Mouse (Mus musculus) cerebellum, postnatal 36 days (tissue): ENCODE measurements around the gene Trap1.
"Not testable (repeated sequence)": the region's sequence is repeated elsewhere in the genome, so short reads cannot be mapped to it uniquely, and the experiment has no call there.

Source experiments
- DNase-seq, 2 experiments: peaks; one replicate each; pipeline ENCODE4 v3.0.0; 2021 to 2022; ENCODE audit warnings: mixed read lengths in 2 of 2

Gene Trap1

DNA sequence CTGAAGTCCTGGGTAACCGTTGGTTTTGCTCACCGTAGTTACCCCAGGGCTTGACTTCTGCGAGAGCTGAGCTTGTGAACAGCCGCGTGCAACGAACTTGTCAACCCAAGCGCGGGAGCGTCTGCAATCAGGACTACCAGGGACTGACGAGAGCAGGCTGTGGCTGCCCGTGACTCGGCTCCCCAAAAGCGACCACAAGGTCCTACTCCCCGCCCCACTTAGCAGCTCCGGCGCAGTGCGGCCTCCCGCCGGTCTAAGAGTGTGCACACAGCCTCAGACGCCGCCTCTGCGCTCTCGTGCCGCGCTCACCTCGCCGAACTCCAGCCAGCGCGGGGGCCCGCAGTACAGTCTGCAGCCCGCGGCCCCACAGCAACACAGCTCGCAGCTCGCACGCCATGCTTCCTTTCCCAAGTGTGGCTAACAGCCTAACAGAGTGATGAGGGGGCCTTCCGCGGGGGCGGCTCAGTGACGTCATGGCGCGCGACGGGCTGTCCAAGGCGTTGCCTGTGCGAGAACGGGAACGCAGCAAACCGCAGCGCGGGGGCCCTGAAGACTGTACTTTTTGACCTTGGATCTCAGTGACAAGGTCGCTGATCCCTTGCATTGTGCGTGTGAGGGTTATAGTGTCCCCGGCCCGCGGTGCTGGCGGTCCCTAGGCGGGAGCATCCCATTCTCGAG is at the start of gene Trap1:
Trap1 (minus strand) TSS at position 444 of the 678 bp plus-strand sequence.
- peak; percentile 93 to 97 for DNase-seq

DNA sequence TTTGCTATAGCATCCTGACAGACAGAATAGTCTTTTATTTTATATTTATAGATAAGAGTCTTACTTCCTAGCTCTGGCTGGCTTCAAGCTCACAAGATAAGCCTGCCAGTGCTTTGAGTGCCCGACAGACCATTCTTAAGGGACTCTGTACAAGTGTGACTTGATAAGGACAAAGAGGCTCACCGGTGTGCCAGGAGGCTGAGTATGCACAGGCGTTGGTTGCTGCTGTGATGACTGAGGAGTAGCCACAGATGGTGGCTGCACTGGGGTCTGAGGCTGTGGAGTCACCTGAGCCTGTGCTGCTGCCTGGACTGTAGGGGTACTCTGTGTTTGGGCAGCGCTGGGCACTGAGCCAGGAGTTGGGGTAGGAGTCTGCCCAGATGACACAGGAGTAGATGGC is 39.4 kb upstream of the Trap1 start:
- peak in 1 of 2 experiments; percentile 12 for DNase-seq

DNA sequence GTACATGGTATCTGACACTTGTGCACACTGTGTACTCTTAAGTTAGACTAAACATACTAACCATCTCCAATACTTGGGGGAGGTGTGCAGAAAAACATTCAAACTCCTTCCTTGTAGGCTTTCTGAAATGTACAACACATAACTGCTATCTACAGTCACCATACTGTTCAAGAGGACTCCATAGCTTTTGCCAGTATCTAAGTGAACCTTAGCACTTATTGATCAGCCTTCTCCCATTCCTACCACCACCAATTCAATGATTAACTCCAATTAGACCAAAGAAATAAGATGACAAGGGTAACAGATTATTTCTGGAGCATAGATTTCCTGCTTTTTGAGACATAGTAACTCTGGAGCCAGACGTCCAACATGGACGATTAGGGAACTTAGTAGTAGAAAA is 22.7 kb upstream of the Trap1 start:
- no peak for DNase-seq

DNA sequence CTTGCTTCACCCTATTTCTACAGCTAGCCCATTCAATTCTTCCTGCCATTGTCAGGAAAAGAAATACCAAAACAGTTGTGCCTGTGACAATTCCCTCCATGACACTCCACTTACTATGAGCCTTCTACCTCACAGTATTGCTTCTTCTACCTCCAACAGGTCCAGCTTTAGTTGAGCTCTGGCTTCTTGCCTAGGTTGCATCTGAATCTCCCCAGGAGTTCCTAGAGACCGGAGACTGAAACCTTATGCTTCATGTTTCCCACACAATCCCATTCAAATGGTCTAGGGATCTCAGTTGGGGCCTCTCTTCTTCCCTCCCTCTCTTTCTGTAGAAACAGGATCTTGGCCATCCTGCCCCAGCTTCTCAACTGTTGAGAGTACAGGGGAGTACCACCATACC is 19.9 kb upstream of the Trap1 start:
- no peak for DNase-seq

DNA sequence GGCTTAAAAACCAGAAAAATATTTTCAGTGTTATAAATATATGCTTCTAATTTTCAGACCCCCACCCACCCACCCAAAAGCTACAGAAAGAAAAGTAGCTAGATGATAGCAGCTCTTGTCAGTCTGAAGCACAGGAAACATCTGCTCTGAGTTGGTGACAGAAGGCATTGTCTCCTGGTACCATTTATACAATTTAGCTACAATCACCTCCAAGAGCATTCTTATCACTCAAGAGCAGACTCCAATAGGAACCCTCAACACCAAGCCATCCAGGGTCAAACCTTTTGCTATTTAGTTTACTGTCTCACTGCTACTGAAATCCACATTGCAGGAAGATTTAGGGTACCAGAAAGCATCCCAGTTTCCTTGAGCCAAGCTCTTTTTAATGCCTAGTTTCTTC is 19.3 kb upstream of the Trap1 start:
- DNase-seq, result no peak

DNA sequence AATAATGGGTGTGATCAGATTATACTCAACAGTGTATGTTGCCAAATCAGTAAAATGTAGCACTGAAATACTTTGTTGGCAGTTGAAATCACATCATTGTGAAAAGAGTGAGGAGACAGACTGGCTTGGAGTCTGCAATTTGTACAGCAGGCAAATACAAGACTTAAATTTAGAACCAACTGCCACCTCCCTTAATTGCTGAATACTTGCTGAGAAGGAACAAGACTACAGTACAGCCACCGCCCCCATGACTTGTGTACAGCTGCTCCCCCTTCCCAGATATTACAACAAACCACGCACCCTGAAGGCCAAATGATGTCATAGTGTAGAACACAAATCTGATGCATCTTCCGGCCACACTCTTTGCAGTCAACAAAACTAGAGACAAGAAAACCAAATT is 18.5 kb upstream of the Trap1 start:
- no peak for DNase-seq

DNA sequence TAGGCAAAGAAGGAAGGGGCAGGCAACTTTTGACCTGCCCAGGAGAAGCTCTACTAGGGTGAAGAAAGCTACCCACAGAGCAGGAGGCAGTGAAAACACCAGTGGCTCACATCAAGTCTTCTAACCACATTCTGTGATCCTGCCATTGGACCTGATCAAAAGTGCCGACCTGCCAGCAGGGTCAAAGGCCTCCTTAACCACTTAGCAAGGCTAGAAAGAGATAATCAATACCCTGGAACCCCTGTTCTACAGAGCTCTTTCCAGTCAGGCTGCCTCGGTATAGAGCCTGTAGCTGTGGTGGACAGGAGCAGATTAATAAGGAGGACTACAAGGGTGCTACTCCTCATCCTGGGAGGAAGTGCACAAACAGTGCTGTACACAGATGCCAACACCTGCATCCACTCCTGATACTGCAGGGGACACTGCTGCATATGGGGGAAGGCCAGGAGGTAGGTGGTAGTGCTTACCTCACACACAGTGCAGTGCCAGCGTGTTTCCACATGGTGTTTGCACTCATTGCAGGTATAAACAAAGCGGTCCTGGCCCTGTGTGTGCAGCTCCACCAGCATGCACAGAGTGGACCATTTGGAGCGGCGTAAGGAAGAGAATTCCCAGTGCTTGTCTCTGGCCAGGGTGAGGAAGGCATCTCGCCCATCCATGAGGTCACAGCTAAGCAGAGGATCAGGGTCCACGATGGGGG is 9.7 kb upstream of the Trap1 start:
- no peak for DNase-seq

DNA sequence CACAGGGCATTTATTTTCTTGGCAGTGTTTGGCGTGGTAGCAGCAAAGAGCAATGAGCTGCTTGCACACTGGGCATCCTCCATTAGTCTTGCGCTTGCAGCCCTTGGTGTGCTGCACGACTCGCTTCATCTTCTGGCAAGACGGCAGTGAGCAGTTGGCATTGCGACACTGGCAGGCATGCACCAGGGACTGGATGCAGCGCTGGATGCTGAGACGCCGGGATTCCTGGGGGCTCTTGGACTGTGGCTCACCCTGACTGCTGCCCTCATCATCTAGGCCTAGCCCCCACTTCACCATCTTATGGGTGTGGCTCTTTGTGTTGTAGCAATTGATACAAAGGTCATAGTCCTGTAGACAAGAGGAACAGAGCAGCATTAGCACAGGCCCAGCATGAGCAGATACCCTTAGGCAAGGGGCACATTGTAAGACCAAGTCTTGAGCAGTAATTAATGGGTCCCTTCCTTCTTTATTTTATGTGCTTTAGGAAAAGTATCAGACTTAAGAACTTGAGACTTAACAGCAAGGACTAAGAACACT is 8.3 kb upstream of the Trap1 start:
- DNase-seq, result no peak

DNA sequence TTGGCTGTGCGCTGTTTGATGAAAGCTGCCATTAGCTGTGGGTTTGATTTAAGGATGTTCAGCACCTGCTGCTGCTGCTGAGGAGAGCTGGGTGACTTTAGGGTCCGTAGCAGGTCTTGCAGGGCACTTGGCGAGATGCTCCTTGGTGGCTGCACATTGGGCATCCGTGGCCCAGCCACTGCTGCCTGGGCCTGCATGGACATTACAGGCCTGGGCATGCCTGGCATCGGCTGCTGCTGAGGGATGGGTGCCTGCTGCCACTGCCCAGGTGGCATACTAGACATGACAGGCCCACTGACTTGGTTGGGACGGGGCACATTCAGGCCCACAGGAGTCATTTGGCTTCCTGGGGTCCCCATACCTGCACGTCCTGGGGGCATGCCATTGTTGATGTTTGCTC is 7.4 kb upstream of the Trap1 start:
- DNase-seq, result no peak

DNA sequence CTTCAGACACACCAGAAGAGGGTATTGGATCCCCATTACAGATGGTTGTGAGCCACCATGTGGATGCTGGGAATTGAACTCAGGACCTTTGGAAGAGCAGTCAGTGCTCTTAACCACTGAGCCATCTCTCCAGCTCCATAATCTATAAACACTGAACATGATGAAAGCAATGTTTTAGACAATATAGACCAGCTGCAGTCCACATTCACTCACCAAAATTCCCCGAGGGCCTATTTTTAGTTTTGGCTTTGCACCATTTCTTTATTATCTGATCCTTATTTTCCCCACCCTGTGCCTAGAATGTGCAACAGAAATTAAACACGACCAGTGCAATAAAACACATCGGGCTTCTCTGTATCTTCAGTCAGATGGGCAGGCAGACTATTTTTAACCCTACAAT is 2.8 kb upstream of the Trap1 start:
- DNase-seq, result not testable (repeated sequence)

DNA sequence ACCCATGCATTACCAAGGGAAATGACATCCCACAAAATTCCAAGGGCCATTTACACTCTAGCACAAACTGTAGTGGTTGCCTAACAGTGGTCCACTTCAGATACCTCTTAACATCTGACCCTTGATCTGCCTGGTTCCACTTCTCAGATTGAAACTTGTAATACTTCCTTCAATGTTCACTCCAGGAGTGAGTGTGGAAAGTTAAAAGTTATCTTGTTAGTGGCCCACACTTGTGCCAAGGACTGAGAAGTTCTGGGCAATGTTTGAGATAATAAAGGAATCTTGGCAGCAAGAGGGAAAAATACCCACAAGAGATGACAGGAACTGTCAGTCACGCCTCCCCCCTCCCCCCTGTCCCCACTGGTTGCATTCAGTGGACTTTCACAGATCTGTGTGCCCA is 2.0 kb upstream of the Trap1 start:
- DNase-seq, result no peak

DNA sequence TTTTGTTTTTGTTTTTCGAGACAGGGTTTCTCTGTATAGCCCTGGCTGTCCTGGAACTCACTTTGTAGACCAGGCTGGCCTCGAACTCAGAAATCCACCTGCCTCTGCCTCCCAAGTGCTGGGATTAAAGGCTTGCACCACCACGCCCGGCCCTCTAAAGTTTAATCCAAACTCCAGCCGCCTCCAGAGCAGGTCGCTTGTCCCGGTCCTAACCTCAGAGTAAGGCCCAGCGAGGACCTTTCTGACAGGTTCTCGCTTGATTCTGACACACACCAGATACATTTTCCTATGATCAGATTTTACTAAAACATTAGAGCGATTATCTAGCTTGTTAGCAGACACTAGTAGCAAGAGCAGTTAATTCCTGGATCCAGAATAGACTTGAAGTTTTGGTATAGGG is 675 bp upstream of the Trap1 start:
- DNase-seq, result peak in 1 of 2 experiments; percentile 23

DNA sequence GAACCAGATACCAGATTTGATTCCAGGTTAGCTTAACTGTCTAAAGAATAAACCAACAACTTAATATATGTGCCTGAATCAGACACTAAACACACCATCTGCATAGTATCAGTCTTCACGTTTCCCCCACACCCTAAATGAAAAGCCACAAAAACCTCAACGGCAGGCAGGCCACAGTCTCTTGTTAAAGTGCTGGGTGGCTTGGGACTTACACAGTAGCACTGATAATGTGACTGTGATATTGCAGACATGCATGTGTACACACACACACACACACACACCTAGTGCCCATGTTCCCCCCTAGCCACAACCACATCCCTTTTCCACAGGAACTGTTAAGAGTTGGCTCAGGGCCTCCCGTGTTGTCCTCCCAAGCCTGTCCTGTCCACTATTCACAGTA is 2.8 kb downstream of the Trap1 start:
- no peak for DNase-seq

DNA sequence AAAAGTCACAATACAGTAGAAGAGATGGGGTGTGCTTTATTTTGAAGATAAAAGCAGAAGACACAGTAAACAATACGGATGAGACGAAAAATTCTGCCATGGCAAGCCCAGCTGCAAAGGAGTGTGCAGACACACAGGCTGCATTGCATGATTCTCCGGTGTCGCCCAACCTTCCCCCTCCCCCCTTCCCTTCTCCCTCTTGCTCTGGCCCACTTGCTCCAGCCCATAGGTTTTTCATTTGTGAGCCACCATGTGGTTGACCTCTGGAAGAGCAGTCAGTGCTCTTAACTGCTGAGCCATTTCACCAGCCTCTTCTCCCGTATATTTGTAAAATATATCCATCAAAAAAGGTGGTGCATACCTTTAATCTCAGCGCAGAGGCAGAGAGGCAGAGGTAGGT is 3.3 kb downstream of the Trap1 start:
- DNase-seq, result no peak

DNA sequence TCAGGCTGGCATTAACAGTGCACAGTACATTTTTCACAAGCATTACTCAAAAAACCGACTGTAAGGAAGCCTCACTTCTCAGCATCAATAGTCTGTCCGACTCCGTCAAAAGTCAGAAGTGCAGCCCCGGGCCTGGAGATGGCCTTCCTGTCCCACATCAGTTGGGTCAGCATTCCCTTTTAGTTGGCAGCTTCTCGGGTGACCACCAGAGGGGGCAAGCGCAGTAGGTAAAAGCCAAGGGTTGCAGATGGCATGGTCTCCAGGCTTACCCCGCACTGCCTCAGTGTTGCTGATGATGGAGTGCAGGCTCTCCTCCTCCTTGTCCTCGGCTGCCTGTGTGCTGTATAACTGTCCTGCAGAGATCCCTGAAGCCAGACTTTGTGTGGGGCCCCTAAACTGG is 9.0 kb downstream of the Trap1 start:
- peak; percentile 48 to 55 for DNase-seq

DNA sequence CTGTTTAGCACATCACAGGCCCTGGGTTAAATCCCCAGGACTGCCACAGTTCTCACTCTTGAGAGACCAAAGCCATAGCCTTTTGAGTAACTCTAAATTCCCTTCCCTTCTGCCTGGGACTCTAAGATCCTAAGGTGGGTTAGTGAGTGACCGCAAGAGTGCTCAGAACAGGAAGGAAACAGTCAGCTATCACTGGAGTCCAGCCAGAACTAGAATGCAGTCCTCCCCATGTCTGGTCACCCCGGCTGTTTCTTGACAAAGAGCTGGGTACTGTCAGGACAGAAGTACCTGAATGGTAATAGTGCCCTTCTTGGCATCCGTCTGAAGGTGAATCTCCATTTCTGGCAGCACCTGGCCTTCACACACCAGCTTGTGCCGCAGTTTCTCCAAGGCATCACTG is 12.7 kb downstream of the Trap1 start:
- DNase-seq, result no peak

DNA sequence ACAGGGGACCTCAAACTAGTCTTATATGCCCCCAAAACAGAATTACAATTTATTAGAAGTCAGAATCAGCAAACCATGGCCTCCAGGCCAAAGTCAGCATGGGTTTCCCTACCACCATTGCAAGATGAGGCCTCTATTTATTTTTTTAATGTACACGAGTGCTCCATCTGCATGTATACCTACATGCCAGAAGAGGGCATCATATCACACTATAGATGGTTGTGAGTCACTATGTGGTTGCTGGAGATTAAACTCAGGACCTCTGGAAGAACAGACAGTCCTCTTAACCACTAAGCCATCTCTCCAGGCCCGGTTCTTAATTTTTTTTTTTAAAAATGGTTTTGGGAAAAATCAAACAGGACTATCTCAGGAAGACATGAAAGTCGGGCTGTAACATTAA is 23.8 kb downstream of the Trap1 start:
- DNase-seq, result no peak

DNA sequence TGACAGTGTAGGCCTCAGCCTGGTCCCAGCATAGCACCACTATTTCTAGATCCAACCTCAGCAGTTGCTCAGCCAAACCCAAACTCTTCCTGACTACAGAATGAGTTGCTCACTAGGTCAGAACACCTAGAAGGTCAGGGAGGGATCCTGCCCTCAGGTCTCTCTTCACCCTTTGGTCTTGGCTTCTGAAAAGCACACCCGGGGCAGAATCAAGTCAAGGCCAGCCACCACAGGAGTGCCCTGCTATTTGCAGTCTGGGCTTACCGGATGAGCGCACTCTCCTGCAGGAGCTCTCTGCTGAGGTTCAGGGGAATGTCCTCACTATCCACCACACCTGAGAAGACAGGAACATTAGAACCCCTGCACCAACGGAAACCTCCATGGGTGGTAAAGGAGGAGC is 25.0 kb downstream of the Trap1 start:
- no peak for DNase-seq

DNA sequence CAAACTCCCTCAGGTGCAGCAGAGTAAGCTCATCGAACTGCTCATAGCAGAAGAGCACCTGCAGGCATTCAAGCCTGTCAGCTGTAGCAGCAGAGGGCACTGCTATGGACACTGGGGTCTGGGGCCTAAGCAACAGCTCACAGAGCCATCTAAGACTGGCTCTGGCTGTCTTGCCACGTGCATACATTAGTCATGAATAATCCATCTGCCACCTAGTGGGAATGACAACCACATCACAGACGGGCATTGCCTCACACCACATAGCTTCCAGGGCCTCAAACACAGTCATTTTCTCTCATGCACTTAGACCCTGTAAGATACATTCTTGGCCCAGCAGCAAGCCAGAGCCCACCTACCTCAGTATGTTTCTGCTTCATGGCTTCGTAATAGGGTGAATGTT is 32.1 kb downstream of the Trap1 start:
- no peak for DNase-seq

DNA sequence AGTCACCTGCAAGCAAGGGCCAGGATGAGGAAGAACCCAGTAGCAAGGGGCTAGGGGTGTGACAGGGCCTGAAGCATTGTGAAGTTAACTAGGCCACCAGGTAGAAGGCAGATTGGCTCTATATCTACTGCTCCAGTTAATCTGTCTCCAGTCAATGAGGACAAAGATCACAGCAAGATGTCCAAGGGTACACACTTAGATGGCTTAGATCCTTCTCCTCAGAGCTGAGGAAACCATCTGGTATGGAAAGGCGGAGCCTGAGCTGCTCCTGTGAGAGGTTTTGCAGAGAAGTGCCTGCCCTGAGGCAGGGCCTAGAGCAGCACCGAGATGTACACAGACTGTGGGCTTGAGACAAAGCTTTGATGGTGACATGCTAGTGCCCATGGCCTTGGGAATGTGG is 33.5 kb downstream of the Trap1 start:
- DNase-seq, result no peak

DNA sequence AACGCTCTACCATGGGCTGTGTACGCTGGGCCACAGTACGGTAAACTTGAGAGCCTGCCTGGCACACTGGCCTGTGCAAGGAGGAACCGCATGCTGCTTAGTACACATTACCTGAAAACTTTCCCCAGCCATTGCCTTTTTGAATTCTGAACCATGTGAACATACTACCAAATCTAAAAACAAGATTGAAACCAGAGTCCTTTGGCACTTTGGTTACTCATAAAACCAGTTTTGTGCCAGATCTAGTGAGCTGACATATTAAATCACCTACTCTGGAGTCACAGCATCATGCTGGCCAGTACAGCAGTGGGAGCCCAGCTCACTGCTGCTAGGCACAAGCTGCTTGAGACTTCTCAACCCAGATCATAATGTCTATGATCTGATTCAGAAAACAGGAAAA is 36.0 kb downstream of the Trap1 start:
- no peak for DNase-seq

DNA sequence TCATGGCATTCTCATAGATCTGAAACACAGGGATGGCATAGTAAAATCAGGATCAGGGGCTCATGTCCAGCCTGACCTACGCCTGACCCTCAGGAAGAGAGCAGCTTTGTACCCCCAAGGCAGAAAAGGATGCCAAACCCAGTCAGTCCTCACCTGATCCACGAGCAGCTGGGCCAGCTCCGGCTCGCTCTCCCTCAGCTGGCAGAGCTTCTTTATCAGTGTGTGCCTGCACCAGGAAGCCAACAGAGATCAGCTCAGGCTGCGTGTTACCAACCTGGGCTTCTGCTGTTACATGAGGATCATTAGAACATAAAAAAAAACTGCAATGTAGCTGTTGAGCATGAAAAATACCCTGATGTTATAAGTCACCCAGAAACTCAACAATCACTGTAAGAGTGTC is 37.4 kb downstream of the Trap1 start:
- no peak for DNase-seq

DNA sequence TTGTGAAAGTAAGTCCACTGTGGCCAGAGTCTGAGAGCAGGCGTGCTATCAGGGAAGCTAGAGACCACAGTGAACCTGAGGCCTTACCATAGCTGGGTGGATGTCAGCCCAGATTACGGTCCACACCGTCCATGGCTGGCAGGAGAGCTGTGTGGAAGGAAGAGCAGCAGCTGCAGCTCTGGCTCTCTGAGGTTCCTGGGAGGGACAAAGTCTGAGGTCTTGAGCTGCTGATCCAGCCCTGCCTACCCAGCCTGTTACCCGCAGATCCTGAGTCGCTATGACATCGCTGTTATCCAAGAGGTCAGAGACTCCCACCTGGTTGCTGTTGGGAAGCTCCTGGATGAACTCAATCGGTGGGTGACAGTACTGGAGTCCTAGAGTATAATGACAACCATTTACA is 39.9 kb downstream of the Trap1 start:
- DNase-seq, result no peak

DNA sequence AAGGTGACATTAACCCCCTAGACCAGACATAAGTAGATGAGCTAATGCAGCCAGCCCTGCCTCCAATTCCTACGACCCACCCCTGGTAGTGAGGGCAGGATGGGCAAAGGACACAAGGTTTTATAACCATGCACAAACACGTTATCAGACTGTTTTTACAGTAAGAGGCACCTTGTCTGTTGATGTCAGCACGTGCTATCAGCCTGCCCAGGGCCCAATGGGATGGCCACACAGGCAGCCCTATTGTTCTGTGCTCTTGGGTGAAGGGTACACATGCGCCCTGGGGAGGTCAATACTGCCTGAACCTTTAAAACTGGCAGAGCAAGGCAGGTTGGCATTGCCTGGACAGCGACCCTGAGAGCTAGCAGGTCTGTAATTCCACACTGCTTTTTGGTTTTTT is 40.8 kb downstream of the Trap1 start, which contains the start of gene Dnase1:
Dnase1 (plus strand) TSS at position 136 of the 400 bp plus-strand sequence.
- no peak for DNase-seq

DNA sequence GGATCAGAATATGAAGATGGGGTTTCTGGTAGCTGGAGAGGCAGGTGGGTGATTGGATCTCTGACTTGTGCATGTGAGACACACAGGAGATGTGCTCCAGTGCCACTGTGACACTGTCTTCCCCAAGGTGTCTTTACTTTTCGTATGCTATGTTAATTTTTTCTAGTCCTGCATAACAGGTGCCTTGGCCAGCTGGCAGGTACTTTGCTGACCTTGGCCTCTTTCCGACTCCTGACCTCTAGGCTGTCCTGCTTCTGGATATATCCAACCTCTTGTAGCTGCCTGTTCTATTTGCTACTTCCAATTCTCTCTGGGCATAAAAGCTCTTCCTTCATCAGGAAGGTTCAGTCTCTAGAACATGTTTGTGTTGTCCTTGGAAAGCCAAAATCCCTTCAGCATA is 42.1 kb downstream of the Trap1 start:
- no peak for DNase-seq
